Mouse (Mus musculus): Measurements from ENCODE around the gene Tcea3. TPM values are rescaled to one million over a fixed set of nuclear protein-coding genes. Genes with fewer than 3 reads are reported as not detected.

Tcea3 gene
- polyA plus RNA-seq, 1 experiment from 2014 or later, result 0.71 TPM

- Histone ChIP-seq H3K4me3 (ENCODE audit: low read depth, low read length) (no peak overlapping the region), H3K9ac (replicated peaks; ENCODE audit: low read depth, low read length) (no peak overlapping the region), H3K27me3 (ENCODE audit: control insufficient read depth, insufficient read depth, low read length) (no peaks in the 10 kb centered on the region), H3K4me2 (ENCODE audit: low read depth, low read length) (no peak overlapping the region), H3K9me3 (ENCODE audit: control insufficient read depth, low read length) (no peaks in the 10 kb centered on the region), H3K36me3 (ENCODE audit: control insufficient read depth, insufficient read depth, low read length) (no peaks in the 10 kb centered on the region), H3K27ac (ENCODE audit: low read depth, low read length) (peak overlapping the region; percentile 60; the same call in 1 of the 2 replicates), H3K4me1 (ENCODE audit: control insufficient read depth, insufficient read depth, low read length) (peaks cover 14% of the 10 kb centered on the region)
- 83% methylated on average over 23 of the region's 23 CpGs for WGBS
- ATAC-seq (ENCODE audit: low read depth), result no peak
These were observed 22.7 kb upstream of the Tcea3 start for GRCm38 (mm10) chr4:136224677-136225460.

GRCm38 (mm10) chr4:136227408-136227807 is 20.1 kb upstream of the Tcea3 start:
- Histone ChIP-seq H3K4me1 (ENCODE audit: control insufficient read depth, insufficient read depth, low read length) (peaks cover 14% of the 10 kb centered on the region), H3K36me3 (ENCODE audit: control insufficient read depth, insufficient read depth, low read length) (no peaks in the 10 kb centered on the region)
- WGBS, result 78% methylated on average over 7 of the region's 7 CpGs

GRCm38 (mm10) chr4:136228640-136229039 is 18.9 kb upstream of the Tcea3 start:
- no peak for ATAC-seq (ENCODE audit: low read depth)
- Histone ChIP-seq H3K4me3 (ENCODE audit: low read depth, low read length) (no peak overlapping the region), H3K4me1 (ENCODE audit: control insufficient read depth, insufficient read depth, low read length) (peaks cover 9% of the 10 kb centered on the region), H3K27ac (ENCODE audit: low read depth, low read length) (no peak overlapping the region), H3K36me3 (ENCODE audit: control insufficient read depth, insufficient read depth, low read length) (no peaks in the 10 kb centered on the region), H3K9ac (replicated peaks; ENCODE audit: low read depth, low read length) (no peak overlapping the region), H3K9me3 (ENCODE audit: control insufficient read depth, low read length) (no peaks in the 10 kb centered on the region), H3K27me3 (ENCODE audit: control insufficient read depth, insufficient read depth, low read length) (no peaks in the 10 kb centered on the region), H3K4me2 (ENCODE audit: low read depth, low read length) (no peak overlapping the region)
- WGBS, result 76% methylated on average over 5 of the region's 5 CpGs

More at GRCm38 (mm10) chr4:136227408-136227807, 20.1 kb upstream of the Tcea3 start:
- H3K9ac ChIP-seq (replicated peaks; ENCODE audit: low read depth, low read length), result no peak overlapping the region
- no peaks in the 10 kb centered on the region for H3K27me3 ChIP-seq (ENCODE audit: control insufficient read depth, insufficient read depth, low read length)
- no peak overlapping the region for H3K4me2 ChIP-seq (ENCODE audit: low read depth, low read length)
- no peaks in the 10 kb centered on the region for H3K9me3 ChIP-seq (ENCODE audit: control insufficient read depth, low read length)
- H3K27ac ChIP-seq (ENCODE audit: low read depth, low read length), result no peak overlapping the region
- no peak for ATAC-seq (ENCODE audit: low read depth)
- no peak overlapping the region for H3K4me3 ChIP-seq (ENCODE audit: low read depth, low read length)

- no peak for ATAC-seq (ENCODE audit: low read depth)
- H3K4me1 ChIP-seq (ENCODE audit: control insufficient read depth, insufficient read depth, low read length), result no peaks in the 10 kb centered on the region
- no peak overlapping the region for H3K4me3 ChIP-seq (ENCODE audit: low read depth, low read length)
- WGBS, result 23% methylated on average over 13 of the region's 13 CpGs
- H3K36me3 ChIP-seq (ENCODE audit: control insufficient read depth, insufficient read depth, low read length), result no peaks in the 10 kb centered on the region
- no peak overlapping the region for H3K9ac ChIP-seq (replicated peaks; ENCODE audit: low read depth, low read length)
- no peaks in the 10 kb centered on the region for H3K9me3 ChIP-seq (ENCODE audit: control insufficient read depth, low read length)
- H3K4me2 ChIP-seq (ENCODE audit: low read depth, low read length), result no peak overlapping the region
- no peak overlapping the region for H3K27ac ChIP-seq (ENCODE audit: low read depth, low read length)
- H3K27me3 ChIP-seq (ENCODE audit: control insufficient read depth, insufficient read depth, low read length), result peaks cover 8% of the 10 kb centered on the region; the same call in 1 of the 2 replicates
These were observed 8.9 kb upstream of the Tcea3 start for GRCm38 (mm10) chr4:136238669-136239068.

GRCm38 (mm10) chr4:136239111-136239510 is 8.4 kb upstream of the Tcea3 start:
- Histone ChIP-seq H3K4me1 (ENCODE audit: control insufficient read depth, insufficient read depth, low read length) (no peaks in the 10 kb centered on the region), H3K9ac (replicated peaks; ENCODE audit: low read depth, low read length) (no peak overlapping the region), H3K4me3 (ENCODE audit: low read depth, low read length) (no peak overlapping the region), H3K27ac (ENCODE audit: low read depth, low read length) (no peak overlapping the region), H3K36me3 (ENCODE audit: control insufficient read depth, insufficient read depth, low read length) (no peaks in the 10 kb centered on the region), H3K4me2 (ENCODE audit: low read depth, low read length) (no peak overlapping the region), H3K27me3 (ENCODE audit: control insufficient read depth, insufficient read depth, low read length) (peaks cover 8% of the 10 kb centered on the region; the same call in 1 of the 2 replicates), H3K9me3 (ENCODE audit: control insufficient read depth, low read length) (no peaks in the 10 kb centered on the region)
- no peak for ATAC-seq (ENCODE audit: low read depth)
- 82% methylated on average over 9 of the region's 9 CpGs for WGBS

- H3K4me1 ChIP-seq (ENCODE audit: control insufficient read depth, insufficient read depth, low read length), result no peaks in the 10 kb centered on the region
- ATAC-seq (ENCODE audit: low read depth), result no peak
- no peak overlapping the region for H3K9ac ChIP-seq (replicated peaks; ENCODE audit: low read depth, low read length)
- H3K27me3 ChIP-seq (ENCODE audit: control insufficient read depth, insufficient read depth, low read length), result peaks cover 8% of the 10 kb centered on the region; the same call in 1 of the 2 replicates
- H3K9me3 ChIP-seq (ENCODE audit: control insufficient read depth, low read length), result no peaks in the 10 kb centered on the region
- no peak overlapping the region for H3K27ac ChIP-seq (ENCODE audit: low read depth, low read length)
- H3K4me3 ChIP-seq (ENCODE audit: low read depth, low read length), result no peak overlapping the region
- H3K4me2 ChIP-seq (ENCODE audit: low read depth, low read length), result no peak overlapping the region
- H3K36me3 ChIP-seq (ENCODE audit: control insufficient read depth, insufficient read depth, low read length), result no peaks in the 10 kb centered on the region
- WGBS, result 23% methylated on average over 8 of the region's 8 CpGs
These were observed 7.9 kb upstream of the Tcea3 start for GRCm38 (mm10) chr4:136239622-136240021.

GRCm38 (mm10) chr4:136240123-136240522 is 7.4 kb upstream of the Tcea3 start:
- Histone ChIP-seq H3K27me3 (ENCODE audit: control insufficient read depth, insufficient read depth, low read length) (peaks cover 8% of the 10 kb centered on the region; the same call in 1 of the 2 replicates), H3K4me3 (ENCODE audit: low read depth, low read length) (no peak overlapping the region), H3K9me3 (ENCODE audit: control insufficient read depth, low read length) (no peaks in the 10 kb centered on the region), H3K9ac (replicated peaks; ENCODE audit: low read depth, low read length) (no peak overlapping the region), H3K4me2 (ENCODE audit: low read depth, low read length) (no peak overlapping the region), H3K36me3 (ENCODE audit: control insufficient read depth, insufficient read depth, low read length) (no peaks in the 10 kb centered on the region), H3K27ac (ENCODE audit: low read depth, low read length) (no peak overlapping the region), H3K4me1 (ENCODE audit: control insufficient read depth, insufficient read depth, low read length) (no peaks in the 10 kb centered on the region)
- ATAC-seq (ENCODE audit: low read depth), result no peak
- WGBS, result 64% methylated on average over 14 of the region's 14 CpGs

GRCm38 (mm10) chr4:136240955-136241354 is 6.6 kb upstream of the Tcea3 start:
- 35% methylated on average over 8 of the region's 8 CpGs for WGBS
- peaks cover 8% of the 10 kb centered on the region; the same call in 1 of the 2 replicates for H3K27me3 ChIP-seq (ENCODE audit: control insufficient read depth, insufficient read depth, low read length)
- H3K27ac ChIP-seq (ENCODE audit: low read depth, low read length), result no peak overlapping the region
- H3K9ac ChIP-seq (replicated peaks; ENCODE audit: low read depth, low read length), result no peak overlapping the region
- no peak overlapping the region for H3K4me3 ChIP-seq (ENCODE audit: low read depth, low read length)
- no peaks in the 10 kb centered on the region for H3K9me3 ChIP-seq (ENCODE audit: control insufficient read depth, low read length)
- H3K4me1 ChIP-seq (ENCODE audit: control insufficient read depth, insufficient read depth, low read length), result no peaks in the 10 kb centered on the region
- ATAC-seq (ENCODE audit: low read depth), result no peak
- H3K4me2 ChIP-seq (ENCODE audit: low read depth, low read length), result no peak overlapping the region
- no peaks in the 10 kb centered on the region for H3K36me3 ChIP-seq (ENCODE audit: control insufficient read depth, insufficient read depth, low read length)

- H3K27me3 ChIP-seq (ENCODE audit: control insufficient read depth, insufficient read depth, low read length), result peaks cover 10% of the 10 kb centered on the region
- WGBS, result 43% methylated on average over 8 of the region's 8 CpGs
- H3K4me2 ChIP-seq (ENCODE audit: low read depth, low read length), result no peak overlapping the region
- H3K9me3 ChIP-seq (ENCODE audit: control insufficient read depth, low read length), result no peaks in the 10 kb centered on the region
- no peak for ATAC-seq (ENCODE audit: low read depth)
- H3K4me1 ChIP-seq (ENCODE audit: control insufficient read depth, insufficient read depth, low read length), result peaks cover 6% of the 10 kb centered on the region
- H3K4me3 ChIP-seq (ENCODE audit: low read depth, low read length), result no peak overlapping the region
- H3K27ac ChIP-seq (ENCODE audit: low read depth, low read length), result no peak overlapping the region
- H3K36me3 ChIP-seq (ENCODE audit: control insufficient read depth, insufficient read depth, low read length), result no peaks in the 10 kb centered on the region
- H3K9ac ChIP-seq (replicated peaks; ENCODE audit: low read depth, low read length), result no peak overlapping the region
These were observed 5.3 kb upstream of the Tcea3 start for GRCm38 (mm10) chr4:136242065-136242703.
